Mouse (Mus musculus): ENCODE results near the gene Raph1. TPM values are rescaled to one million over a fixed set of nuclear protein-coding genes. Genes with fewer than 3 reads are reported as not detected.
A peak's percentile ranks its signal among the peaks of the same experiment; 100 is the strongest.

The Raph1 gene
- 10 to 100 TPM; 72.4 to 82.9 TPM for total RNA-seq (2021)
- long read RNA-seq, experiment 1, partial matches to known transcripts = 0 of 1 reads
- long read RNA-seq, experiment 1, other reads (novel, unspliced or antisense) = 1 of 1 reads
- long read RNA-seq, experiment 2, partial matches to known transcripts = 1 of 8 reads
- long read RNA-seq, experiment 2, other reads (novel, unspliced or antisense) = 7 of 8 reads

GRCm38 (mm10) chr1:60566631-60567311, at the start of gene Raph1:
Raph1 (minus strand) TSS chr1:60567104.
- peak; percentile 74 to 85 for DNase-seq (ENCODE audit: low spot score in 2 of 2)

DNA sequence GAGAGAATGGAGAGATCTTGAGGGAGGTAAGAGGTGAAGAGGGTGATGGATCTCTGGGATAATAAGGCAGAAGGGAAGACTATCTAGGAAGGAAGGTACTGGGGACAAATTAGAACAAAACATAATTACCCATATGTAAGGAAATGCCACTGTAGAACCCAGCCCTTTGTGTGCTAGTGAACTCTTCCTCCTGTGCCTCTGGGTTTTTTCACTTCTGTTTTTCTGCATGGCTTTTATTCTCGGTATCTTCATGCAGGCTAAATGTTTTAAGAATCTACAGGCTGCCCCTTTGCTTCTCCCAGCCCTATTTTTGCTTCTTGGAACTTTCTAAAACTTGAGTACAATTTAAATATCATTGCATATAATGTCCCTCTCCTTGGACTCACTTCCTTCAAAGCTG, 48.8 kb upstream of the Raph1 start:
- no peak for DNase-seq (ENCODE audit: low spot score in 2 of 2)

- DNase-seq (ENCODE audit: low spot score in 2 of 2) = no peak
These were observed 48.0 kb upstream of the Raph1 start for GRCm38 (mm10) chr1:60614902-60615301.

DNA sequence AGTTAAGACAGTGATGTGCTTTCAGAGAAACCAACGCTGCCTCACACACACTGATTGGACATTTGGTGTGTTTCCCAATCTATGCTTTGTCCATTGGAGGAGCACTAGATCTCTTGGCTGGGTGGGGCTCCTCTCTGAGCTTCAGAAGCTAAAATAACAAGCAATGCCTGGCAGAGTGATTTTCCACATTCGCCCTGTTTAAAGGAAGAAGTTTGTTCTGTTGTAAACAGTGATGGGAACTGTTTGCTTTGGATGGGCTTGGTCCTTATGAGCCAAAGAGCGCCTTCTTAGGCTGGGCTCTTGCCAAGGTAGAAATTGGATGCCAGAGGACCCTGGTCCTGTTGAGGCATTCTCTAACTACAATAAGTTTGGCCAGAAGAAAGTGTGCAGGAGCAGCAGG, 45.1 kb upstream of the Raph1 start:
- no peak for DNase-seq (ENCODE audit: low spot score in 2 of 2)

GRCm38 (mm10) chr1:60610631-60611030, 43.7 kb upstream of the Raph1 start:
- DNase-seq (ENCODE audit: low spot score in 2 of 2) = no peak

GRCm38 (mm10) chr1:60609011-60609775, 42.3 kb upstream of the Raph1 start:
- DNase-seq (ENCODE audit: low spot score in 2 of 2) = no peak

GRCm38 (mm10) chr1:60604481-60605021, 37.6 kb upstream of the Raph1 start:
- no peak for DNase-seq (ENCODE audit: low spot score in 2 of 2)

- no peak for DNase-seq (ENCODE audit: low spot score in 2 of 2)
These were observed 33.8 kb upstream of the Raph1 start for GRCm38 (mm10) chr1:60600682-60601081.

GRCm38 (mm10) chr1:60599926-60600325, 33.0 kb upstream of the Raph1 start:
- no peak for DNase-seq (ENCODE audit: low spot score in 2 of 2)

- no peak for DNase-seq (ENCODE audit: low spot score in 2 of 2)
These were observed 32.3 kb upstream of the Raph1 start for GRCm38 (mm10) chr1:60599013-60599701.

DNA sequence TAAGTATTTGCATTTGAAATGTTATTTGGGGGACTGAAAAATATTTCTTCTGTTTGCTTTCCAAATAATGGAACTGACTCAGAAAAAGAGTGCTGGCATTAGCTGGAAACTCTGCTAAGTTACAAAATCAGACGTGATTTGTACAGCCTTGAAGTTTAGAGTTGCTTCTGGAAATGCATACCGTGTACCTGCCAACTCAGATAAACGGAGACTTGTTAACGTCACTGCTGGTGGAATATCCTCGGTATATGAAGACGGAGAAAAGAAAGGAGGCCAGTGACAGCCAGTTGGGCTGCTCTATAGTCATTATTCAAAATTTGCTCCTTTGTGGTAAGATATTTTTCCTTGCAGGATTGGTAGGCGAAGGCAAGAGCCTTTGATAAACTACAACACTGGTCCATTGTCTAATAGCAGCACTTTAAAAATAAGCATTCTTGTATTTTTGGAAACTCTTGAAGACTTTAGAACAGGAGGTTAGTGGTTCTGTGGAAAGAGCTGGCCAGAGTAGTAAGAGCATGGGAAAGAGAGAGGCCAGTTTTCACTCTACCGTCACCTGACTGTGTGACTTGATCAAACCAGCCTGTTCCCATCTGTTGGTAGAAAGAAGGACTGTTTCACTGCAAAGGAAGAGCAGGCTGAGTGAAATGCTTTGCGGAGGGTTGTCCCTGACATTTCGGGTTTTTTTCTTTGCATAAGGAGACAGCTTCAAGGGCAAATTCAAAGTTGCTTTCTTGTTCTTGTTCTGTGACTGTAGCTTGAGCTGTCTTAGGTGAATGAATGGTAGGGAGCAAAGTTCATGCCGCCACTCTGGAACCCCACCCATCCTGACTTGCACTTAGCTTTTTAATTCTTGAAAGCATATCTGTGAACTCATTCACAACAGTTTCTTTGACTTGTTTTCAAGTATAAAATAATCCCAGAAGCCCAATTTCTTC, 29.7 kb upstream of the Raph1 start:
- no peak for DNase-seq (ENCODE audit: low spot score in 2 of 2)

DNA sequence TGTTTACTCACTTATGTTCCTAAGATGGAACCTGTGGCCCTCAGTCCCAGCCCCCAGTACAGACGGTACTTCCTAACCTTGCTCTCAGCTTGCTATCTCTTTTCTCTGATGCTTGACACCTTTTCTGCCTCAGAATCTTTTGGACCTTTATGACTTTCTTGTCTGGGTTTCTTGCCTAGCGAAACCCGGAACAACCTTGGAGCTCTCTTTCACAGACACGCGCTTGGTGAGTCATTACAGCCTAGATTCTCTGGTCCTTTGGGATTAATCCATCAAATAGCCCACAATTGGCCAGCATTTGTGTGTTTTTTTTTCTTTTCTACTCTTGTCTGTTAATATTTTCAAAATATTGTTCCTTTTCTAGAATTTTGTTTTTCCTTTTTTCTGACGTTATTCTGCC, 26.2 kb upstream of the Raph1 start:
- no peak for DNase-seq (ENCODE audit: low spot score in 2 of 2)

DNA sequence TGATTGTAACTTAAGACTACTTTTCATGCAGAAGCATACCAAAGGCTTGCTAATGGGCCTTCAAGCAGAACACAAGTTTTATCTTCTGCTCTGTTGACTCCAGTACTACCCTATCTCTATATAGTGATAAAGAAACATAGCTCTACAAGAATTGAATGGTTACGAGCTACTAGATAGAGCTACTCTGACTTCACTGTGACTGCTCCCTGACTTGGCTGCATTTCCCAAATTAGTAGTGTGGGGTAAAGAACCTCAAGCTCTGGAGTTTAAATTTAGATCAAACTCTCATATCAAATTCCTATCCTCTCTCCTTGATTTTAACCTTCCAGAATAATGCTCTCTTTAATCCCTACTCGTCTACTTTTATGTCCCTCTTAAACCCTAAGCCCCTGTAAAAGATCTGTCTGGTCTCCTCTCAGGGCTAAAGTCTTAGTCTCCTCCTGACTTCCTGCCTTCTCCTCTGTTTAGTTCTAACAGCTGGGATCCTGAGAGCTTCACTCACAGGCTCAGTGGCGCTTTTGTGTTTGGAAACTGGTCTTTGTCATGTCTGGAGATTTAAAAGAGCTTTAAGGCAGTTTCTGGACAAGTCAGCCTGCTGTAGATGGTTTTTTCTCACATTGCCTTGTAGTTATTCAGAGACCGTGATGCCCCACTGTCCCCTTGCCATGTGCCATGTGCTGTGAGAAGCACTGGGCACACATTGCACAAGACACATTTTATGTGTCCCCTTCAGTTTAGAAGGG, 22.2 kb upstream of the Raph1 start:
- DNase-seq (ENCODE audit: low spot score in 2 of 2) = no peak

DNA sequence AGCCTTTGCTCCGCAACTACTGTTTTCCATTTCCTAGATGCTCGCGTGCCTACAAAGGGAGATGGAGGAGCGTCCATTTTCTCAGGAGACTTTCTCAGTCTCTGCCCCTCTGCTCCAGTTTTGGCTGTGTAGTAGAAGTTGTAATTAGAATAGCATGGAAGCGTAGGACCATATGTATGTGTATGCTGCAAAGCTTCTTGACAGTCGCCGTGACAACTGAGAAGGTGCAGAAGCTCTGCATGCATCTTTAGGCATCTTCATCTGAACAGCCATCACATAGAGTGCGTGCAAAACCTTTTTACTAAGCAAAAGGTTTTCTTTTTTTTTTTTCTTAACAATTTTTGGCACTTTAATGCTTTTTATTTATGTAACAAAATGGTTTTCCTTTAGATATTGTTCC, 14.1 kb upstream of the Raph1 start:
- no peak for DNase-seq (ENCODE audit: low spot score in 2 of 2)

- DNase-seq (ENCODE audit: low spot score in 2 of 2) = no peak
These were observed 13.0 kb upstream of the Raph1 start for GRCm38 (mm10) chr1:60579886-60580285.

- DNase-seq (ENCODE audit: low spot score in 2 of 2) = no peak
These were observed 5.8 kb upstream of the Raph1 start for GRCm38 (mm10) chr1:60572699-60573098.

- DNase-seq (ENCODE audit: low spot score in 2 of 2) = no peak
These were observed 2.8 kb upstream of the Raph1 start for GRCm38 (mm10) chr1:60569741-60570140.

- DNase-seq (ENCODE audit: low spot score in 2 of 2) = no peak
These were observed 2.3 kb upstream of the Raph1 start for GRCm38 (mm10) chr1:60569210-60569609.

- DNase-seq (ENCODE audit: low spot score in 2 of 2) = no peak
These were observed 417 bp upstream of the Raph1 start for GRCm38 (mm10) chr1:60567321-60567720.

All from left cerebral cortex, adult 18-20 months (tissue).